Mouse (Mus musculus) embryonic facial prominence, embryonic 13.5 days (tissue): ENCODE data around the gene Olfr1443. TPM values are rescaled to one million over a fixed set of nuclear protein-coding genes. Genes with fewer than 3 reads are reported as not detected.
"Not testable (repeated sequence)": the region's sequence is repeated elsewhere in the genome, so short reads cannot be mapped to it uniquely, and the experiment has no call there.

Experiments
- ATAC-seq: fragments of 200-750 bp; cut with Nextera tagmentation; 2 replicates; pipeline ENCODE4 v1.8.0; 2017; ENCODE audit warnings: low read depth; ENCODE audit not compliant: insufficient number of reproducible peaks, insufficient read depth, low FRiP score, low TSS enrichment
- H3K27ac ChIP-seq: fragments of 300-500 bp; sonication (generic); 2 replicates; pipeline ENCODE4 v1.5.1; 2015; ENCODE audit warnings: moderate library complexity, mild to moderate bottlenecking, inconsistent platforms
- H3K27me3 ChIP-seq: fragments of 300-500 bp; sonication (generic); 2 replicates; pipeline ENCODE4 v1.6.1; 2015; ENCODE audit warnings: mild to moderate bottlenecking, inconsistent platforms
- H3K36me3 ChIP-seq: fragments of 300-500 bp; sonication (generic); 2 replicates; pipeline ENCODE4 v1.6.1; 2015; ENCODE audit warnings: mild to moderate bottlenecking, inconsistent platforms
- H3K4me1 ChIP-seq: fragments of 300-500 bp; sonication (generic); 2 replicates; pipeline ENCODE4 v1.6.1; 2015; ENCODE audit warnings: inconsistent platforms
- H3K4me2 ChIP-seq: fragments of 300-500 bp; sonication (generic); 2 replicates; pipeline ENCODE4 v1.6.1; 2015; ENCODE audit warnings: moderate library complexity, mild to moderate bottlenecking, inconsistent platforms
- H3K4me3 ChIP-seq: fragments of 300-500 bp; sonication (generic); 2 replicates; pipeline ENCODE4 v1.5.1; 2015; ENCODE audit warnings: mild to moderate bottlenecking, inconsistent platforms
- H3K9ac ChIP-seq: fragments of 300-500 bp; sonication (generic); 2 replicates; pipeline ENCODE4 v1.6.1; 2015; ENCODE audit warnings: mild to moderate bottlenecking, inconsistent platforms
- H3K9me3 ChIP-seq: fragments of 300-500 bp; sonication (generic); 2 replicates; pipeline ENCODE4 v1.6.1; 2016; ENCODE audit warnings: inconsistent platforms
- WGBS: fragments of 180-500 bp; shearing (Covaris S2); methylation state at CpG from one replicate; pipeline ENCODE4 v1.1.7; 2015; ENCODE audit warnings: mixed read lengths; 5-methylcytosine and 5-hydroxymethylcytosine counted together
- polyA plus RNA-seq: library from polyadenylated mRNA; unstranded; fragments of >200 nt; fragmentation: Nextera tagmentation; extraction: Ambion mirVana; gene quantifications from 2 replicates; pipeline ENCODE4 v1.2.1, GENCODE M21; 2015

Olfr1443 gene
- polyA plus RNA-seq, result not detected in 2 replicates

- H3K27ac ChIP-seq, result no peak within 1 kb of the TSS
- no peaks in the 10 kb centered on the region for H3K27me3 ChIP-seq
- no peak for ATAC-seq
- 67% methylated on average over 3 of the region's 3 CpGs for WGBS
- no peak within 1 kb of the TSS for H3K4me3 ChIP-seq
- H3K4me2 ChIP-seq, result no peak within 1 kb of the TSS
- no peak within 1 kb of the TSS for H3K9ac ChIP-seq
- no peaks in the 10 kb centered on the region for H3K36me3 ChIP-seq
- H3K4me1 ChIP-seq, result no peaks in the 10 kb centered on the region
- no peaks in the 10 kb centered on the region for H3K9me3 ChIP-seq
Measured at GRCm38 (mm10) chr19:12677812-12678211, at the start of gene Olfr1443. Gene Olfr1443 (plus strand): TSS chr19:12678112.

- no peaks in the 10 kb centered on the region for H3K4me1 ChIP-seq
- H3K27ac ChIP-seq, result no peak within 1 kb of the TSS
- H3K36me3 ChIP-seq, result no peaks in the 10 kb centered on the region
- H3K9me3 ChIP-seq, result no peaks in the 10 kb centered on the region
- no peak for ATAC-seq
- WGBS, result 78% methylated on average over 4 of the region's 4 CpGs
- H3K27me3 ChIP-seq, result no peaks in the 10 kb centered on the region
- H3K9ac ChIP-seq, result no peak within 1 kb of the TSS
- H3K4me2 ChIP-seq, result no peak within 1 kb of the TSS
- no peak within 1 kb of the TSS for H3K4me3 ChIP-seq
Measured at GRCm38 (mm10) chr19:12633176-12633575, 44.7 kb upstream of the Olfr1443 start, which contains the start of gene Glyat. Gene Glyat (plus strand): TSS chr19:12633308.

GRCm38 (mm10) chr19:12634259-12634658 is 43.7 kb upstream of the Olfr1443 start:
- 82% methylated on average over 3 of the region's 3 CpGs for WGBS
- Histone ChIP-seq H3K4me3 (no peak overlapping the region), H3K27me3 (no peaks in the 10 kb centered on the region), H3K4me1 (no peaks in the 10 kb centered on the region), H3K9me3 (no peaks in the 10 kb centered on the region), H3K4me2 (no peak overlapping the region), H3K36me3 (no peaks in the 10 kb centered on the region), H3K9ac (no peak overlapping the region), H3K27ac (no peak overlapping the region)
- ATAC-seq, result no peak

GRCm38 (mm10) chr19:12634963-12635362 is 42.9 kb upstream of the Olfr1443 start:
- Histone ChIP-seq H3K9ac (no peak overlapping the region), H3K36me3 (no peaks in the 10 kb centered on the region), H3K4me2 (no peak overlapping the region), H3K27me3 (no peaks in the 10 kb centered on the region), H3K9me3 (no peaks in the 10 kb centered on the region), H3K4me1 (no peaks in the 10 kb centered on the region), H3K4me3 (no peak overlapping the region), H3K27ac (no peak overlapping the region)
- WGBS, result 85% methylated on average over 4 of the region's 4 CpGs
- no peak for ATAC-seq

GRCm38 (mm10) chr19:12636863-12637262 is 41.0 kb upstream of the Olfr1443 start:
- Histone ChIP-seq H3K4me1 (no peaks in the 10 kb centered on the region), H3K4me2 (no peak overlapping the region), H3K4me3 (no peak overlapping the region), H3K9ac (no peak overlapping the region), H3K36me3 (no peaks in the 10 kb centered on the region), H3K27me3 (no peaks in the 10 kb centered on the region), H3K9me3 (no peaks in the 10 kb centered on the region), H3K27ac (no peak overlapping the region)
- no peak for ATAC-seq
- 65% methylated on average over 3 of the region's 3 CpGs for WGBS

- Histone ChIP-seq H3K4me2 (no peak overlapping the region), H3K27me3 (no peaks in the 10 kb centered on the region), H3K27ac (no peak overlapping the region), H3K9ac (no peak overlapping the region), H3K36me3 (no peaks in the 10 kb centered on the region), H3K4me3 (no peak overlapping the region), H3K9me3 (no peaks in the 10 kb centered on the region), H3K4me1 (no peaks in the 10 kb centered on the region)
- 93% methylated on average over 1 of the region's 1 CpGs for WGBS
- ATAC-seq, result no peak
Measured at GRCm38 (mm10) chr19:12638049-12638448, 39.9 kb upstream of the Olfr1443 start.

GRCm38 (mm10) chr19:12649511-12649910 is 28.4 kb upstream of the Olfr1443 start:
- Histone ChIP-seq H3K4me2 (no peak overlapping the region), H3K27me3 (no peaks in the 10 kb centered on the region), H3K27ac (no peak overlapping the region), H3K9me3 (no peaks in the 10 kb centered on the region), H3K9ac (no peak overlapping the region), H3K36me3 (no peaks in the 10 kb centered on the region), H3K4me1 (no peaks in the 10 kb centered on the region), H3K4me3 (no peak overlapping the region)
- ATAC-seq, result no peak

- no peak overlapping the region for H3K9ac ChIP-seq
- H3K4me2 ChIP-seq, result no peak overlapping the region
- no peak overlapping the region for H3K27ac ChIP-seq
- H3K9me3 ChIP-seq, result peaks cover 9% of the 10 kb centered on the region
- no peaks in the 10 kb centered on the region for H3K36me3 ChIP-seq
- no peaks in the 10 kb centered on the region for H3K4me1 ChIP-seq
- ATAC-seq, result no peak
- no peaks in the 10 kb centered on the region for H3K27me3 ChIP-seq
- no peak overlapping the region for H3K4me3 ChIP-seq
- 67% methylated on average over 1 of the region's 1 CpGs for WGBS
Measured at GRCm38 (mm10) chr19:12666156-12666555, 11.8 kb upstream of the Olfr1443 start.

GRCm38 (mm10) chr19:12668601-12669000 is 9.3 kb upstream of the Olfr1443 start:
- H3K27me3 ChIP-seq, H3K4me3 ChIP-seq, H3K4me1 ChIP-seq, ATAC-seq, H3K9ac ChIP-seq, H3K9me3 ChIP-seq, H3K27ac ChIP-seq, H3K4me2 ChIP-seq, H3K36me3 ChIP-seq: not testable (repeated sequence)
- 87% methylated on average over 3 of the region's 3 CpGs for WGBS

GRCm38 (mm10) chr19:12670139-12670538 is 7.8 kb upstream of the Olfr1443 start, which contains the start of gene Olfr1442:
Gene Olfr1442 (plus strand): TSS chr19:12670439.
- Histone ChIP-seq H3K4me3 (no peak within 1 kb of the TSS), H3K36me3 (no peaks in the 10 kb centered on the region), H3K4me2 (no peak within 1 kb of the TSS), H3K9ac (no peak within 1 kb of the TSS), H3K4me1 (no peaks in the 10 kb centered on the region), H3K27ac (no peak within 1 kb of the TSS), H3K27me3 (no peaks in the 10 kb centered on the region), H3K9me3 (no peaks in the 10 kb centered on the region)
- ATAC-seq, result no peak

- 86% methylated on average over 4 of the region's 4 CpGs for WGBS
Measured at GRCm38 (mm10) chr19:12671051-12671450, 6.9 kb upstream of the Olfr1443 start.

GRCm38 (mm10) chr19:12684638-12685037 is 6.7 kb downstream of the Olfr1443 start:
- H3K27ac ChIP-seq, result no peak overlapping the region
- H3K9ac ChIP-seq, result no peak overlapping the region
- no peak for ATAC-seq
- no peaks in the 10 kb centered on the region for H3K4me1 ChIP-seq
- H3K9me3 ChIP-seq, result no peaks in the 10 kb centered on the region
- H3K36me3 ChIP-seq, result no peaks in the 10 kb centered on the region
- H3K27me3 ChIP-seq, result no peaks in the 10 kb centered on the region
- H3K4me2 ChIP-seq, result no peak overlapping the region
- H3K4me3 ChIP-seq, result no peak overlapping the region

More at GRCm38 (mm10) chr19:12671051-12671450, 6.9 kb upstream of the Olfr1443 start:
- H3K9me3 ChIP-seq, result no peaks in the 10 kb centered on the region
- no peaks in the 10 kb centered on the region for H3K4me1 ChIP-seq
- H3K4me2 ChIP-seq, result no peak overlapping the region
- H3K9ac ChIP-seq, result no peak overlapping the region
- H3K36me3 ChIP-seq, result no peaks in the 10 kb centered on the region
- H3K27me3 ChIP-seq, result no peaks in the 10 kb centered on the region
- no peak for ATAC-seq
- H3K27ac ChIP-seq, result no peak overlapping the region
- no peak overlapping the region for H3K4me3 ChIP-seq

- H3K27ac ChIP-seq, result no peak overlapping the region
- no peaks in the 10 kb centered on the region for H3K9me3 ChIP-seq
- no peak overlapping the region for H3K9ac ChIP-seq
- ATAC-seq, result no peak
- H3K4me1 ChIP-seq, result no peaks in the 10 kb centered on the region
- H3K4me2 ChIP-seq, result no peak overlapping the region
- H3K36me3 ChIP-seq, result no peaks in the 10 kb centered on the region
- no peaks in the 10 kb centered on the region for H3K27me3 ChIP-seq
- H3K4me3 ChIP-seq, result no peak overlapping the region
Measured at GRCm38 (mm10) chr19:12685231-12685630, 7.3 kb downstream of the Olfr1443 start.
